Mouse (Mus musculus) embryonic fibroblast, embryonic 13.5 days (primary cell): Measurements from ENCODE around the gene Ccdc142.

Experiments
- CTCF ChIP-seq: IDR thresholded peaks from 2 replicates; pipeline ENCODE4 v1.5.1; 2011; ENCODE audit warnings: mild to moderate bottlenecking, control low read depth, low read length, moderate library complexity, borderline replicate concordance; ENCODE audit not compliant: insufficient read depth
- POLR2A ChIP-seq: IDR thresholded peaks from 2 replicates; pipeline ENCODE4 v1.6.1; 2011; ENCODE audit warnings: low read depth, mild to moderate bottlenecking, control low read depth, low read length, moderate library complexity

DNA sequence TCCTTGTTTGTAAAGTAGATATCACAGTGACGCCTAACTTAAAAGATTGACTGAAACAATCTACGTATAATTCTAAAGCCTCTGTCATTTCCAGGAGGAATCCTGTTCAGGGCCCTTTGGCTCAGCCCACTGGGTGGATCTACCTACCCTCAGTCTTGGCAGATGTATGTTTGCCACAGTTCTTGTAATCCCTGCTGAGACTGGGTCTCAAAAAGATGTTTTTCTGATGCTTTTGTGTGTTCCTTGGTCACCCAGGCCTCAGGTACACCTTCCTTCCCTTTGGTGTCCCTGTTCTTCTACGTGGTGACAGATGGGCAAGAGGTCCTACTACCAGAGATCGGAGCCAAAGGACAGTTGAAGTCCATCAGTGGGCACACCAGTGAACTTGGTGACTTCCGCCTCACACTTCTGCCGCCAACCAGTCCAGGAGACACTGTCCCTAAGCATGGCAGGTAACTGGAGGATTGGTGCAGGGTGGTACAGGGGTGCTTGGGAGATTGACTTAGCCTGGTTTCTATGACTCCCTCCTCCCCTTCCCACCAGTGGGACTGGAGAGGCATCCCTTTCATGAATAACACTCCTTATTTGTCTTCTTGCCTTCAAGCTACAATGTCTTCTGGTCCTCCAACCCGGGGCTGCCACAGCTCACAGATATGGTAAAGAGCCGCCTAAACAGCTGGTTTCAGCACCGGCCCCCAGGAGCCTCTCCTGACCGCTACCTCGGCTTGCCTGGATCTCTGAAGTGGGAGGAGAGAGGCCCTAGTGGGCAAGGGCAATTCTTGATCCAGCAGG, 15.2 kb downstream of the Ccdc142 start:
- no peak for TF ChIP-seq CTCF
- peak; percentile 17; the same call in 1 of the 2 replicates for TF ChIP-seq POLR2A
